ENCODE assay signal across 16 mouse cellular contexts in the genomic region with DNA sequence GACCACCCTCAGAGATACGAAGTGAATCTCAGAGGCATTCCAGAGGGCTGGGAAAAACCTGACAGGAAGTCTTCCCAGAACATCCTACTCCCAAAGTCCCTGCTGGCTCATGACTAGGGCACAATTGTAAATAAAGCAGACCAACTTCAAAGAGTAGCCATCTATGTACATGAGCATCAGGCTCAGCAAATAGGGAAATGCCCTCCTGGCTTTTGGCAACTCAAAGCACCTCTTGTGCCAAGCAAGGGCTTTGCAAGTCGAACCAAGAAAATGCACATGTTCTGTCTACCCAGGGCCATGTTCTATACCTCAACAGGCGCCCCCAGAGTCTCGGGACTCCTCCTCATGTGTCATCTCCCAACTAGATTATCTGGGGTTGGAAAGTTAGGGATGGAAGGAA.
"Had no signal": no experiment of that assay in that cellular context is flagged by ENCODE, and none has a peak within 500 bp of the region (broad histone marks: within the 10 kb centered on the region; RNA-seq: fewer than 3 reads in every experiment).

No protein-coding gene starts in this region.

- H3K4me3 ChIP-seq: intestine, embryonic 15.5 days; layer of hippocampus, adult 2 months; limb, embryonic 10.5 days; limb, embryonic 13.5 days; midbrain, embryonic 13.5 days; myocyte had no signal

- H3K4me2 ChIP-seq: intestine, embryonic 15.5 days; limb, embryonic 13.5 days; liver, embryonic 11.5 days; midbrain, embryonic 13.5 days had no signal

- H3K9ac ChIP-seq: intestine, embryonic 15.5 days; limb, embryonic 13.5 days; liver, embryonic 14.5 days; liver, postnatal 0 days; midbrain, embryonic 13.5 days had no signal

- H3K27me3 ChIP-seq: intestine, embryonic 15.5 days; limb, embryonic 13.5 days had no signal

- H3K27ac ChIP-seq: intestine, embryonic 15.5 days; layer of hippocampus, adult 2 months; limb, embryonic 10.5 days; limb, embryonic 13.5 days; liver, embryonic 14.5 days; midbrain, embryonic 13.5 days had no signal

- DNase-seq: kidney, adult 11 months; kidney, adult 8-10 months; kidney, postnatal 25 days; layer of hippocampus, adult 9-11 months; liver, postnatal 0 days; thymus, adult 18-20 months; thymus, postnatal 36 days had no signal

- ATAC-seq: intestine, embryonic 15.5 days; liver, postnatal 0 days; midbrain, embryonic 13.5 days; midbrain, embryonic 16.5 days had no signal

- H3K9me3 ChIP-seq: intestine, embryonic 15.5 days; limb, embryonic 10.5 days; limb, embryonic 13.5 days; midbrain, embryonic 13.5 days had no signal

- H3K36me3 ChIP-seq: intestine, embryonic 15.5 days; limb, embryonic 10.5 days; limb, embryonic 13.5 days; midbrain, embryonic 13.5 days had no signal
